Mouse (Mus musculus): ENCODE results near the gene Clec2i.
A peak's percentile ranks its signal among the peaks of the same experiment; 100 is the strongest.

DNA sequence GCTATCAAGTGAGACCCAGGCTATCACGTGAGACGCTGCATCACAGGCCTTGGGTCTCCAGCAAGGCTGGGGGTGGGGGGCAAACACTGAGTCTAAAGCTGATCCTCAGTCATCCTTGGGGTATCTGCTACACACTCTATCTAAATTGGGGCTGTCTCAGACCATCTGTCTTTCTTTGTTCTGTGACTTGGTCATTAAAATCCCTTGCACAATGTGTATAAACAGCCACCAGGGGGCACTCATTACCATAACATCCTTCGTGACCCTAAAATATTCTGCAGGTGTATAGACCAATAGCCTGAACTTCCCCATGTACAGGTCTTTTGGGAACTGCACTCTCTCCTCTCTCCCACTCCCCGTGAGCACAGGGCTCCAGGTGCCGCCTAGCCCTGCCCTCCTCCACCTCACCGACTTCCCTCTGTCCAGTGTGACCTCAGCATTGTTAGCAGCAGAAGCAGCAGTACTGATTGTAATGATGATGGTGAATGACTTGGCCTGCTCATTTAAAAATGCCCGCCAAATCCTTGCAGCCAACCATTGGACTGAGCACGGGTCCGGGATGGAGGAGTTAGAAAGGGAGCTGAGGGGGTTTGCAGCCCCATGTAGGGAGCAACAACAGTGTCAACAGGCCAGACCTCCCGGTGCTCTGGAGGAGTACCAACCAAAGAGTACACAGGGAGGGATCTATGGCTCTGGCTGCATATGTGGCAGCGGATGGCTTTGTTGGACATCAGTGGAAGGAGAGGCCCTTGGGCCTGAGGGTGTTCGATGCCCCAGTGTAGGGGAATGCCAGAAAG, 33.2 kb upstream of the Clec2i start:
- TF ChIP-seq POLR2A (IDR thresholded peaks at IDR 0.05; ENCODE audit: borderline replicate concordance, insufficient read depth, low read length) (no peak), CTCF (IDR thresholded peaks at IDR 0.05; ENCODE audit: borderline replicate concordance, insufficient read depth, low read depth, low read length) (peak; percentile 40; the same call in 1 of the 2 replicates)
